9 mouse cellular contexts compared by ENCODE assay signal in genomic region chr15:99088292-99088691, GRCm38 (mm10). TPM values are rescaled to one million over a fixed set of nuclear protein-coding genes. Genes with fewer than 3 reads are reported as not detected.
A peak's percentile ranks its signal among the peaks of the same experiment; 100 is the strongest.
DNase-seq lines count a peak whose midpoint lies in the region; ATAC-seq and TF ChIP-seq lines count a peak whose summit lies in the region.
"Had no signal": no experiment of that assay in that cellular context is flagged by ENCODE, and none has a peak within 500 bp of the region (broad histone marks: within the 10 kb centered on the region; RNA-seq: fewer than 3 reads in every experiment).

No protein-coding gene starts in this region.

- H3K9me3 ChIP-seq in intestine, embryonic 14.5 days (ENCODE audit: control insufficient read depth, low read length), result no peaks in the 10 kb centered on the region
- H3K9me3 ChIP-seq in limb, embryonic 15.5 days, result no peaks in the 10 kb centered on the region
- no peaks in the 10 kb centered on the region for H3K9me3 ChIP-seq in midbrain, embryonic 15.5 days

- peaks cover 99% of the 10 kb centered on the region for H3K27me3 ChIP-seq in intestine, embryonic 14.5 days (replicated peaks; ENCODE audit: control insufficient read depth, insufficient read depth, low read length)
- H3K27me3 ChIP-seq in limb, embryonic 15.5 days, result peaks cover 100% of the 10 kb centered on the region
- peaks cover 73% of the 10 kb centered on the region for H3K27me3 ChIP-seq in midbrain, embryonic 15.5 days (replicated peaks)
- H3K27me3 ChIP-seq in spleen, adult 2 months (ENCODE audit: control insufficient read depth, insufficient read depth, low read length), result peaks cover 18% of the 10 kb centered on the region

- 1% methylated on average over 23 of the region's 27 CpGs for WGBS in intestine, embryonic 14.5 days
- WGBS in limb, embryonic 15.5 days, result under 1% methylated on average over 27 of the region's 27 CpGs
- under 1% methylated on average over 25 of the region's 27 CpGs for WGBS in midbrain, embryonic 15.5 days
- 2% methylated on average over 27 of the region's 27 CpGs for WGBS in spleen, adult 2 months

- no peak for TF ChIP-seq POLR2A in cortical plate, adult 2 months (IDR thresholded peaks at IDR 0.05; ENCODE audit: extremely low read depth, insufficient read depth, low read length)
- TF ChIP-seq POLR2A in spleen, adult 2 months (IDR thresholded peaks at IDR 0.05; ENCODE audit: low read depth, low read length), result no peak

- no peak overlapping the region for H3K9ac ChIP-seq in intestine, embryonic 14.5 days (ENCODE audit: low read length)
- H3K9ac ChIP-seq in limb, embryonic 15.5 days, result no peak overlapping the region
- H3K9ac ChIP-seq in midbrain, embryonic 15.5 days, result peak overlapping the region; percentile 20; the same call in 1 of the 2 replicates

- no peak overlapping the region for H3K4me3 ChIP-seq in cortical plate, adult 2 months (ENCODE audit: insufficient read depth, low read length)
- peak overlapping the region; percentile 18 for H3K4me3 ChIP-seq in intestine, embryonic 14.5 days (ENCODE audit: low read depth, low read length)
- peak overlapping the region; percentile 32 for H3K4me3 ChIP-seq in limb, embryonic 15.5 days
- peak overlapping the region; percentile 31 for H3K4me3 ChIP-seq in midbrain, embryonic 15.5 days
- no peak overlapping the region for H3K4me3 ChIP-seq in spleen, adult 2 months (ENCODE audit: extremely low read depth, insufficient read depth, insufficient read length)

- TF ChIP-seq CTCF in cortical plate, adult 2 months (IDR thresholded peaks at IDR 0.05; ENCODE audit: extremely low read depth, insufficient read depth, low read length), result peak; percentile 35
- TF ChIP-seq CTCF in spleen, adult 2 months (IDR thresholded peaks at IDR 0.05; ENCODE audit: extremely low read depth, insufficient read depth, insufficient read length, insufficient replicate concordance), result peak; percentile 82

- peak; percentile 70 for ATAC-seq in frontal cortex, adult (ENCODE audit: low TSS enrichment)
- ATAC-seq in intestine, embryonic 14.5 days (replicated peaks; ENCODE audit: low FRiP score, low TSS enrichment, low read depth), result peak; percentile 24; the same call in 1 of the 2 replicates
- no peak for ATAC-seq in limb, embryonic 15.5 days (ENCODE audit: insufficient number of reproducible peaks, low FRiP score, low TSS enrichment, low read depth)
- peak; percentile 49; the same call in 1 of the 2 replicates for ATAC-seq in midbrain, embryonic 15.5 days (replicated peaks)

- H3K36me3 ChIP-seq in intestine, embryonic 14.5 days (ENCODE audit: control insufficient read depth, insufficient read depth, low read length), result 0 out of 2 replicates have a peak, but pooled peaks cover 3% of the 10 kb centered on the region
- H3K36me3 ChIP-seq in limb, embryonic 15.5 days, result no peaks in the 10 kb centered on the region
- no peaks in the 10 kb centered on the region for H3K36me3 ChIP-seq in midbrain, embryonic 15.5 days (replicated peaks)
- H3K36me3 ChIP-seq in spleen, adult 2 months (ENCODE audit: control insufficient read depth, insufficient read depth, low read length), result no peaks in the 10 kb centered on the region

- no peaks in the 10 kb centered on the region for H3K4me1 ChIP-seq in cortical plate, adult 2 months (ENCODE audit: control insufficient read depth, insufficient read depth, low read length)
- peaks cover 18% of the 10 kb centered on the region for H3K4me1 ChIP-seq in intestine, embryonic 14.5 days (replicated peaks; ENCODE audit: control insufficient read depth, insufficient read depth, low read length)
- peaks cover 19% of the 10 kb centered on the region for H3K4me1 ChIP-seq in limb, embryonic 15.5 days
- peaks cover 30% of the 10 kb centered on the region for H3K4me1 ChIP-seq in midbrain, embryonic 15.5 days
- H3K4me1 ChIP-seq in spleen, adult 2 months (ENCODE audit: control insufficient read depth, insufficient read depth, insufficient read length), result peaks cover 4% of the 10 kb centered on the region; the same call in 1 of the 2 replicates

- DNase-seq in frontal cortex, postnatal 25 days (ENCODE audit: low spot score in 2 of 2), result no peak
- DNase-seq in gastrocnemius, postnatal 4 days (ENCODE audit: low spot score in 2 of 2), result peak; percentile 80 to 84
- DNase-seq in intestine, embryonic 14.5 days (ENCODE audit: low spot score), result peak; percentile 95
- peak in 1 of 2 experiments; percentile 65 for DNase-seq in spleen, adult 2 months (ENCODE audit: low read depth in 1 of 2, low spot score in 2 of 2)

- no peak overlapping the region for H3K27ac ChIP-seq in cortical plate, adult 2 months (ENCODE audit: insufficient read depth, low read length)
- no peak overlapping the region for H3K27ac ChIP-seq in intestine, embryonic 14.5 days (ENCODE audit: low read depth)
- H3K27ac ChIP-seq in limb, embryonic 15.5 days, result no peak overlapping the region
- peak overlapping the region; percentile 26; the same call in 1 of the 2 replicates for H3K27ac ChIP-seq in midbrain, embryonic 15.5 days
- no peak overlapping the region for H3K27ac ChIP-seq in spleen, adult 2 months (ENCODE audit: insufficient read depth, low read length)
- H3K27ac ChIP-seq: macrophage had no signal

- peak overlapping the region; percentile 43 for H3K4me2 ChIP-seq in intestine, embryonic 14.5 days (ENCODE audit: low read length)
- peak overlapping the region; percentile 49 for H3K4me2 ChIP-seq in limb, embryonic 15.5 days
- peak overlapping the region; percentile 47 for H3K4me2 ChIP-seq in midbrain, embryonic 15.5 days

RNA-seq across cellular contexts. Expression of gene C1ql4, which starts 0.7 kb away (rescaled TPM):
- polyA plus RNA-seq in cortical plate, adult 2 months (2012; rRNA removed), result not detected in 2 replicates
- not detected for total RNA-seq in gastrocnemius, postnatal 4 days (2021)
- 0.16 TPM in 1 of 2 replicates, not detected in the other for polyA plus RNA-seq in intestine, embryonic 14.5 days (2014; fragmentation: Nextera tagmentation; extraction: Ambion mirVana)
- polyA plus RNA-seq in limb, embryonic 15.5 days (2015; fragmentation: Nextera tagmentation; extraction: Ambion mirVana), result not detected in 2 replicates
- 12.4 and 15.3 TPM in 2 replicates for polyA plus RNA-seq in midbrain, embryonic 15.5 days (2015; fragmentation: Nextera tagmentation; extraction: Ambion mirVana)
- not detected in 2 replicates for polyA plus RNA-seq in spleen, adult 2 months (2012; rRNA removed)
- polyA plus RNA-seq: macrophage had no signal

RNA-seq across cellular contexts. Expression of gene Dnajc22, which starts 4.7 kb away (rescaled TPM):
- 0.06 TPM in 2 replicates for polyA plus RNA-seq in cortical plate, adult 2 months (2012; rRNA removed)
- not detected for total RNA-seq in gastrocnemius, postnatal 4 days (2021)
- polyA plus RNA-seq in intestine, embryonic 14.5 days (2014; fragmentation: Nextera tagmentation; extraction: Ambion mirVana), result 16.3 and 20.2 TPM in 2 replicates
- polyA plus RNA-seq in limb, embryonic 15.5 days (2015; fragmentation: Nextera tagmentation; extraction: Ambion mirVana), result 0.55 and 0.86 TPM in 2 replicates
- polyA plus RNA-seq in midbrain, embryonic 15.5 days (2015; fragmentation: Nextera tagmentation; extraction: Ambion mirVana), result 2.0 and 2.1 TPM in 2 replicates
- polyA plus RNA-seq in spleen, adult 2 months (2012; rRNA removed), result 0.35 and 0.60 TPM in 2 replicates
- polyA plus RNA-seq: macrophage had no signal

RNA-seq across cellular contexts. Expression of gene Troap, which starts 13.9 kb away (rescaled TPM):
- polyA plus RNA-seq in cortical plate, adult 2 months (2012; rRNA removed), result 0.76 and 1.1 TPM in 2 replicates
- 10 to 100 TPM in 1 of 2 experiments, 1 to 10 TPM in 1; 5.9 to 10.6 TPM for total RNA-seq in gastrocnemius, postnatal 4 days (2021)
- polyA plus RNA-seq in intestine, embryonic 14.5 days (2014; fragmentation: Nextera tagmentation; extraction: Ambion mirVana), result 25.4 and 27.7 TPM in 2 replicates
- 22.3 and 26.5 TPM in 2 replicates for polyA plus RNA-seq in limb, embryonic 15.5 days (2015; fragmentation: Nextera tagmentation; extraction: Ambion mirVana)
- polyA plus RNA-seq in midbrain, embryonic 15.5 days (2015; fragmentation: Nextera tagmentation; extraction: Ambion mirVana), result 4.9 and 6.6 TPM in 2 replicates
- 5.9 and 7.5 TPM in 2 replicates for polyA plus RNA-seq in spleen, adult 2 months (2012; rRNA removed)

RNA-seq across cellular contexts. Expression of gene Prph, which starts 33.3 kb away (rescaled TPM):
- 3.1 and 3.2 TPM in 2 replicates for polyA plus RNA-seq in cortical plate, adult 2 months (2012; rRNA removed)
- 1 to 10 TPM; 3.0 to 4.7 TPM for total RNA-seq in gastrocnemius, postnatal 4 days (2021)
- polyA plus RNA-seq in intestine, embryonic 14.5 days (2014; fragmentation: Nextera tagmentation; extraction: Ambion mirVana), result 54.4 and 56.3 TPM in 2 replicates
- 2.4 and 2.8 TPM in 2 replicates for polyA plus RNA-seq in limb, embryonic 15.5 days (2015; fragmentation: Nextera tagmentation; extraction: Ambion mirVana)
- polyA plus RNA-seq in midbrain, embryonic 15.5 days (2015; fragmentation: Nextera tagmentation; extraction: Ambion mirVana), result 5.7 and 10.3 TPM in 2 replicates
- 0.99 and 1.4 TPM in 2 replicates for polyA plus RNA-seq in spleen, adult 2 months (2012; rRNA removed)

RNA-seq across cellular contexts. Expression of gene Spats2, which starts 37.4 kb away (rescaled TPM):
- polyA plus RNA-seq in cortical plate, adult 2 months (2012; rRNA removed), result 25.8 and 27.4 TPM in 2 replicates
- 10 to 100 TPM; 21.4 to 22.4 TPM for total RNA-seq in gastrocnemius, postnatal 4 days (2021)
- polyA plus RNA-seq in intestine, embryonic 14.5 days (2014; fragmentation: Nextera tagmentation; extraction: Ambion mirVana), result 38.4 and 41.4 TPM in 2 replicates
- polyA plus RNA-seq in limb, embryonic 15.5 days (2015; fragmentation: Nextera tagmentation; extraction: Ambion mirVana), result 28.7 and 33.1 TPM in 2 replicates
- 33.0 and 35.4 TPM in 2 replicates for polyA plus RNA-seq in midbrain, embryonic 15.5 days (2015; fragmentation: Nextera tagmentation; extraction: Ambion mirVana)
- polyA plus RNA-seq in spleen, adult 2 months (2012; rRNA removed), result 1.5 and 2.2 TPM in 2 replicates

Comparison
In these comparisons a context has a peak if more than half of its experiments do, and no peak if none do; other contexts are left out.
1. DNase-seq: peak in gastrocnemius, postnatal 4 days (2 of 2) and intestine, embryonic 14.5 days (single experiment); none in frontal cortex, postnatal 25 days (0 of 2).
2. H3K4me3 ChIP-seq: peak in intestine, embryonic 14.5 days (single experiment), limb, embryonic 15.5 days (single experiment) and midbrain, embryonic 15.5 days (single experiment); none in cortical plate, adult 2 months (single experiment) and spleen, adult 2 months (single experiment).
3. RNA of gene C1ql4, which starts 0.7 kb away (polyA plus RNA-seq): 12.4 to 15.3 TPM in midbrain, embryonic 15.5 days; 0.16 TPM in intestine, embryonic 14.5 days, not detected in limb, embryonic 15.5 days, not detected in cortical plate, adult 2 months and not detected in spleen, adult 2 months; every median in the first group is over 10 times any median in the second.
4. Peak in every context shown above with its lines, with median percentiles within 50 percentile points of each other: H3K4me2 ChIP-seq.